Mouse (Mus musculus) lung, embryonic 16.5 days (tissue): ENCODE results near the gene Bcorl1. TPM values are rescaled to one million over a fixed set of nuclear protein-coding genes. Genes with fewer than 3 reads are reported as not detected.

Experiments
- ATAC-seq: fragments of 200-750 bp; cut with Nextera tagmentation; 2 replicates; pipeline ENCODE4 v1.8.0; 2017; ENCODE audit warnings: low read depth, mild to moderate bottlenecking, moderate library complexity
- H3K27ac ChIP-seq: fragments of 300-500 bp; sonication (generic); 2 replicates; pipeline ENCODE4 v1.5.1; 2014; ENCODE audit warnings: mild to moderate bottlenecking, control low read depth, low read length
- H3K27me3 ChIP-seq: fragments of 300-500 bp; sonication (generic); 2 replicates; pipeline ENCODE4 v1.6.1; 2014; ENCODE audit warnings: low read depth, low read length, mixed read lengths; ENCODE audit not compliant: control insufficient read depth, insufficient read depth
- H3K36me3 ChIP-seq: fragments of 300-500 bp; sonication (generic); 2 replicates; pipeline ENCODE4 v1.6.1; 2014; ENCODE audit warnings: low read length; ENCODE audit not compliant: control insufficient read depth, insufficient read depth
- H3K4me1 ChIP-seq: fragments of 300-500 bp; sonication (generic); replicated peaks from 2 replicates; pipeline ENCODE4 v1.6.1; 2014; ENCODE audit warnings: low read length, mixed read lengths; ENCODE audit not compliant: control insufficient read depth, insufficient read depth
- H3K4me2 ChIP-seq: fragments of 300-500 bp; sonication (generic); 2 replicates; pipeline ENCODE4 v1.6.1; 2014; ENCODE audit warnings: low read depth, low read length, control low read depth
- H3K4me3 ChIP-seq: fragments of 300-500 bp; sonication (generic); 2 replicates; pipeline ENCODE4 v1.5.1; 2014; ENCODE audit warnings: mild to moderate bottlenecking, low read length, control low read depth
- H3K9ac ChIP-seq: fragments of 300-500 bp; sonication (generic); 2 replicates; pipeline ENCODE4 v1.6.1; 2014; ENCODE audit warnings: low read length, control low read depth
- H3K9me3 ChIP-seq: fragments of 300-500 bp; sonication (generic); 2 replicates; pipeline ENCODE4 v1.6.1; 2016; ENCODE audit warnings: low read length; ENCODE audit not compliant: control insufficient read depth
- WGBS: fragments of 180-500 bp; shearing (Covaris S2); extraction: QIAGEN DNeasy Blood & Tissue Kit; methylation state at CpG from one replicate; pipeline ENCODE4 v1.1.7; 2014; 5-methylcytosine and 5-hydroxymethylcytosine counted together
- polyA plus RNA-seq: library from polyadenylated mRNA; unstranded; fragments of >200 nt; fragmentation: Nextera tagmentation; extraction: Ambion mirVana; gene quantifications from 2 replicates; pipeline ENCODE4 v1.2.1, GENCODE M21; 2015

Gene Bcorl1
- polyA plus RNA-seq, 1 experiment from 2014 or later: 4.5 TPM

DNA sequence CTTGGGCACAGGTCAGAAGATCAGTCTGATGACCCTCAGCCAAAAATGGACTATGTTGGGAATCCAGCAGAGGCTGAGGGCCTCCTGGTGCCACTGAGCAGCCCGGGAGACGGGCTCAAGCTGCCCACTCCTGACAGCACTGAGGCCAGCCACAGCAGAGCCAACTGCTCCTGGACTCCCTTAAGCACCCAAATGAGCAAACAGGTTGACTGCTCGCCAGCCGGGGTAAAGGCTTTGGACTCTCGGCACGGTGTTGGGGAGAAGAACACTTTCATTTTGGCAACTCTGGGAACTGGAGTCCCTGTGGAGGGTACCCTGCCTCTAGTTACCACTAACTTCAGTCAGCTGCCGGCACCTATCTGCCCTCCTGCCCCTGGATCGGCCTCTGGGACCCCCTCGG, 26.7 kb downstream of the Bcorl1 start:
- 95% methylated on average over 9 of the region's 9 CpGs for WGBS
- Histone ChIP-seq H3K9ac (no peak overlapping the region), H3K4me3 (no peak overlapping the region), H3K4me1 (peaks cover 4% of the 10 kb centered on the region; the same call in 1 of the 2 replicates), H3K9me3 (no peaks in the 10 kb centered on the region), H3K27me3 (no peaks in the 10 kb centered on the region), H3K27ac (no peak overlapping the region), H3K36me3 (peaks cover 5% of the 10 kb centered on the region), H3K4me2 (no peak overlapping the region)
- no peak for ATAC-seq

DNA sequence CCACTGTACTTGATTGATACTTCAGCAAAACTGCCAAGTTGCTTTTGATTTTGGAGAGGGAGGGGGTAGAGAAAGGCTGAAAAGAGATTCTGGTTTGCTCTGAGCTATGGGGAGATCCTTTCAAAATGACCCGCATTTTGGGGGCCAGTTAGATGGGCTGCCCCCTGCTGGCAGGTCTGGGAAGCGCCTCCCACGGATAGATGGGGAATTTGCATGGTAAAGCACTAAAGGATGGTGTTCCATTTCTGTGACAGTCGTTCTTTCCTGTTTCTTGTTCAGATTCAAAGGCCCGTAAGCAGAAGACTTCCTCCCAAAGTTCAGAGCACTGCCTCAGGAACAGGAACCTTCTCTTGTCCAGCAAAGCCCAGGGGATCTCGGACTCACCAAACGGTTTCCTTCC, 42.5 kb downstream of the Bcorl1 start:
- ATAC-seq: no peak
- Histone ChIP-seq H3K9ac (no peak overlapping the region), H3K9me3 (no peaks in the 10 kb centered on the region), H3K27ac (no peak overlapping the region), H3K4me1 (no peaks in the 10 kb centered on the region), H3K27me3 (no peaks in the 10 kb centered on the region), H3K4me2 (no peak overlapping the region), H3K4me3 (no peak overlapping the region), H3K36me3 (peaks cover 2% of the 10 kb centered on the region; the same call in 1 of the 2 replicates)
- WGBS: 43% methylated on average over 7 of the region's 7 CpGs

DNA sequence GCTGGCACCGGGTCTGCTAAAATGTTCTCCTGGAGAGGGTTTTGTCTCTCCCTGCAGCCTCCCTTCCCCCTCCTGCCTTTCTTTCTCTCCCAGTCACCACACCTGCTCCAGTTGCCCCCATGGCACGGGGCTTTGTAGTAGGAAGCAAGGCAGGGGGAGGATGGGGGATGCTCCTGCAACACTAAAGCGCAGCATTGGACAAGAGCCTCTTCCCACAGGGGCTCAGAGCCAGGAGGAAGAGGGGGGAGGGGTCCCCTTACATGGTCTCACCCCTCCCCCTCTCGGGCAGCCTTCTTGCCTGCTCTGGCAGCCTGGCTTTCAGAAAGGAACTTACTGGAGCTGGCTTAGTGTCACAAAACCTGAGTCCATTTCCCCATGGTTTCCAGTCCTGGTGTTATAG, 44.8 kb downstream of the Bcorl1 start:
- no peaks in the 10 kb centered on the region for H3K27me3 ChIP-seq
- H3K9me3 ChIP-seq: no peaks in the 10 kb centered on the region
- H3K36me3 ChIP-seq: peaks cover 2% of the 10 kb centered on the region; the same call in 1 of the 2 replicates
- no peak for ATAC-seq
- H3K9ac ChIP-seq: no peak overlapping the region
- 41% methylated on average over 4 of the region's 4 CpGs for WGBS
- no peak overlapping the region for H3K27ac ChIP-seq
- no peak overlapping the region for H3K4me3 ChIP-seq
- H3K4me2 ChIP-seq: no peak overlapping the region
- H3K4me1 ChIP-seq: no peaks in the 10 kb centered on the region

DNA sequence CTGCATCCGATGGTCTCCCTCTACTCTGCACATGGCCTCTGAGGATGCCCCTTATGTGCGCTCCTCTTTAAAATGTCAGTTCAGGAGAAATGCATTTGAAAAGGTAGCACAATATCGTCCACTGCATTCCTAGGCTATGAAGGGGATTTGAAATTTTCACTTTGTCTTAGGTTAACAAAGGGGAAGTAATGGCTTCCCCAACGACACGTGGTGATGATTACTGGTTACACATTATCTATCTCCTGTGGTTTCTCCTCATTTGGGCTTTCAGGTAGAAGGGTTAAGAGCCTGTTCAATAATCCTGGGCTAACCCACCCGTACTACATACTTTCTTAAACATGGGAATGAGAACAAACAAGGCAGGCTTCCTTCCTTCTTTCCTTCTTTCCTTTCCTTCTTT, 48.2 kb downstream of the Bcorl1 start:
- H3K4me2 ChIP-seq: no peak overlapping the region
- no peak for ATAC-seq
- no peaks in the 10 kb centered on the region; the same call in 1 of the 2 replicates for H3K36me3 ChIP-seq
- no peaks in the 10 kb centered on the region for H3K9me3 ChIP-seq
- WGBS: 85% methylated on average over 6 of the region's 6 CpGs
- H3K9ac ChIP-seq: no peak overlapping the region
- no peaks in the 10 kb centered on the region for H3K4me1 ChIP-seq
- H3K27ac ChIP-seq: no peak overlapping the region
- H3K4me3 ChIP-seq: no peak overlapping the region
- H3K27me3 ChIP-seq: no peaks in the 10 kb centered on the region

DNA sequence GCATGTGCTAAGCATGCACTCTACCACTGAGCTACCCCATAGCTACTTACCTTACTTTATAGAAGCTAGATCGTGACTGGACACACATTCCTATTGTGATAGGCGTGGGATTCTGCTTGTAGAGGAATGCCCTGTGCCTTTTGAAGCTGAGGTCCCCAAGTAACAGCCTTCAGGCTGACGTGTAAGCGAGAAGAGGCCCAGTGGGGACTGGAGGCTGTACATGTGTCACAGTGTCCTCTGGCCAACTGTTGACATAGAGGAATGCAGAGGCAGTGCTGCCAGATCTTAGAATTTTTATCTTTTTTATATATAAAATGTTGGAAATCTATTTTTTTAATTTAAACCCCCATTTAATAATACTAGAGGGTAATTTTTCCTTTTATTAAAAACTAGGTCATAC, 58.8 kb downstream of the Bcorl1 start:
- Histone ChIP-seq H3K36me3 (peaks cover 18% of the 10 kb centered on the region), H3K9me3 (no peaks in the 10 kb centered on the region), H3K27me3 (no peaks in the 10 kb centered on the region), H3K4me3 (no peak overlapping the region), H3K27ac (no peak overlapping the region), H3K4me2 (no peak overlapping the region), H3K9ac (no peak overlapping the region), H3K4me1 (no peaks in the 10 kb centered on the region)
- no peak for ATAC-seq
- 72% methylated on average over 4 of the region's 4 CpGs for WGBS

DNA sequence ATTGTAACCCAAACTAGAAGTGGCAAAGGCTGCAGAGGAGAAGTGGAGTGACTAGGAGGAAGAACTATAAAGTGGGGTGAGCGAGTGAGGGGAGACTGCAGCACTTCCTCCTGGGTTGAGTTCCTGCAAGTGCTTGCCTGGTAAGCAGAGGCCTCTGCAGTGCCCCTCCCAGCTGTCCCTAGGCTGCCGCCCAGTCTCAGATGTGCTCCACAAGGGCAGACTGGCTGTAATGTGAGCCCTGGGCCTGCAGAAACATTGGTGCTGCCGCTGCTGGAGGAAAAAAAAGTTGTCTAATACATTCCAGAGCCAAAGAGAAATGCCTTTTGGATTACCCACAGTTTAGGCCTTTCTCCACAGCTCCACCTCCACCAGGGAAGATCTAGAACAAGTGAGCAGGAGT, 64.0 kb downstream of the Bcorl1 start:
- 36% methylated on average over 3 of the region's 3 CpGs for WGBS
- no peak overlapping the region for H3K9ac ChIP-seq
- H3K4me1 ChIP-seq: no peaks in the 10 kb centered on the region
- no peak overlapping the region for H3K4me2 ChIP-seq
- ATAC-seq: no peak
- peaks cover 18% of the 10 kb centered on the region for H3K36me3 ChIP-seq
- no peak overlapping the region for H3K27ac ChIP-seq
- no peaks in the 10 kb centered on the region for H3K9me3 ChIP-seq
- no peaks in the 10 kb centered on the region for H3K27me3 ChIP-seq
- no peak overlapping the region for H3K4me3 ChIP-seq

DNA sequence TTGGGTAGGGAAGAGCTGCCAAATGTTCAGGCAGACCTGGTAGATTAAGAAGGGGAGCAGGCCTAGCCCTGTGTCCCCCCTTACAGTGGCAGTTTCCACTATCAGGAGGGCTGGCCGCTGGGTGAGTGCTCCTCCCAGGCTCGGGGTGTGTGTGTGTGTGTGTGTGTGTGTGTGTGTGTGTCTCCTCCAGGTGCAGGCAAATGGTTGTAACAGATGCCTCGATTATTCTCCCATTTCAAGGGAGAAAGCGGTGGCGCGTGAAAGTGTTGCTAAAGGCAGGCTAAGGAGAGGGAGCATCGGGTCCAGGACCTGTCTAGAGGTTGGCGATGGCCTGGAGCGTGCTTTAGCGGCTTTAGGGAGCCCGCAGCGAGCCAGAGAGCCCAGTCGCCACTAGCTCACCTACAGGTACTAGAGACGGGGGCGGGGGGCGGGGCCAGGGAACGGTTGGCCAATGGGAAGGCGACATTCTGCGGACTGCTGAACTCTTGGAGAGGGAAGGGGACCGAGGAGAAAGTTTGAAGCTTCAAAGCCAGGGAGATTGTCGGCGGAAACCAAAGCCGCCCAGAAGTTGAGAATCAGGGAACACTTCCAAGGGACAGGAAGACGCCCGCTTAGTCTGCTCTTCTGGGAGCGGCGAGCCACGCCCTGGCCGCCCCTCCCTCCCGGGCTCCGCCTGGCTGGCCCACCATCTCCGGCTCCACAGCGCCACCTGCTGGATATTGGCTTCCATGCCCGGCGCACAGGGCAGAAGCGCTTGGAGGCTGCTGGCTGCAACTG, 68.6 kb downstream of the Bcorl1 start:
- H3K27me3 ChIP-seq: no peaks in the 10 kb centered on the region
- no peak overlapping the region for H3K27ac ChIP-seq
- 6% methylated on average over 36 of the region's 36 CpGs for WGBS
- H3K4me3 ChIP-seq: peak overlapping the region; percentile 49
- H3K36me3 ChIP-seq: no peaks in the 10 kb centered on the region
- ATAC-seq: peak; percentile 94
- H3K9ac ChIP-seq: peak overlapping the region; percentile 39
- no peaks in the 10 kb centered on the region for H3K4me1 ChIP-seq
- H3K9me3 ChIP-seq: no peaks in the 10 kb centered on the region
- peak overlapping the region; percentile 55 for H3K4me2 ChIP-seq

DNA sequence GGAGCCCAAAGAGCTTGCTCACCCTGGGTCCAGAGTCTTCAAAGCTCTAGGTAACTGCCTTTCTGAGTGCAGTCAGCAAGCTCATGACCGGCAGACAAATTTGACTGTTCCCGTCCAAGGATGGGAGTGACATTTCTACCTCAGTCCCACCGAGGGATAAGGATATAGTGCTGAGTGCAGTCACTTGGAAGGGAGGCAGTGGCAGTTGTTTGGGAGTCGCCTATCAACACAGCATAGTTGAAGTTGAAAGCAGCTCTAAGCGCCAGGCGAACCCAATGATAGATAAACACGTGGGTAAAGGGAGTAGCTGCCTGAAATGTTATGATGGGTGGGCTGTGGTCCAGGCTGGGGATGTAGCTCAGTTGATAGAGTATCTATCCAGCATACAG, 69.2 kb downstream of the Bcorl1 start:
- ATAC-seq: 0 out of 2 replicates have a peak, but pooled peaks have one; percentile 6
- Histone ChIP-seq H3K4me1 (no peaks in the 10 kb centered on the region), H3K27ac (no peak overlapping the region), H3K9me3 (no peaks in the 10 kb centered on the region), H3K4me2 (peak overlapping the region; percentile 55), H3K36me3 (0 out of 2 replicates have a peak, but pooled peaks cover 3% of the 10 kb centered on the region), H3K27me3 (no peaks in the 10 kb centered on the region), H3K9ac (no peak overlapping the region), H3K4me3 (peak overlapping the region; percentile 49)
- 23% methylated on average over 7 of the region's 7 CpGs for WGBS

DNA sequence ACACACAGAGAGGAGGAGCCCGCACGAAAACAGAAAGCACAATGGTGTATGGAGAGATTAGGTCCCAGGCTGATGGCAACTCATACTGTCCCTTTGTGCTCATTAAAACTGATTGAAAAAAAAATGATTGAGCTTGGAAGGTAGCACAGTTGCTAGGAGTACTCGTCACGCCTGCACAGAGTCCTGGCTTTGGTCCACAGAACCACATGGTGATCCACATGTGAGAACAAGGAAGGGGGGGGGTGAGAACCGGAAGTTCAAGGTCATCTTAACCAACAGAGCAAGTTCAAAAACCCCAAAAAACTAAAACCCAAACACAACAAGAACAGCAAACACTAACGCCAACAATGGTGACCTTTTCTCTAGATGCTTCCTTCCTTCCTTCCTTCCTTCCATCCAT, 71.5 kb downstream of the Bcorl1 start:
- Histone ChIP-seq H3K36me3 (peaks cover 5% of the 10 kb centered on the region; the same call in 1 of the 2 replicates), H3K9me3 (no peaks in the 10 kb centered on the region), H3K27ac (no peak overlapping the region), H3K4me1 (no peaks in the 10 kb centered on the region), H3K4me3 (no peak overlapping the region), H3K27me3 (no peaks in the 10 kb centered on the region), H3K4me2 (no peak overlapping the region), H3K9ac (no peak overlapping the region)
- ATAC-seq: no peak
- WGBS: 71% methylated on average over 6 of the region's 6 CpGs
